Mouse (Mus musculus) cerebellum, adult 2 months (tissue): ENCODE measurements around the gene Tdgf1. TPM values are rescaled to one million over a fixed set of nuclear protein-coding genes. Genes with fewer than 3 reads are reported as not detected.
A peak's percentile ranks its signal among the peaks of the same experiment; 100 is the strongest.

Source experiments
- DNase-seq, 2 experiments: peaks; one replicate each; pipeline ENCODE4 v3.0.0; 2021
- H3K27ac ChIP-seq: fragments of 200-500 bp; 2 replicates; pipeline ENCODE4 v1.5.1; 2012; ENCODE audit warnings: low read length, control low read depth, inconsistent platforms; ENCODE audit not compliant: insufficient read depth
- H3K27me3 ChIP-seq: fragments of 200-500 bp; 2 replicates; pipeline ENCODE4 v1.6.1; 2012; ENCODE audit warnings: inconsistent platforms, mild to moderate bottlenecking, low read length, moderate library complexity; ENCODE audit not compliant: control insufficient read depth, insufficient read depth
- H3K4me1 ChIP-seq: fragments of 200-500 bp; 2 replicates; pipeline ENCODE4 v1.6.1; 2011; ENCODE audit warnings: low read length; ENCODE audit not compliant: control insufficient read depth, insufficient read depth
- H3K4me3 ChIP-seq: fragments of 200-500 bp; replicated peaks from 2 replicates; pipeline ENCODE3; 2011; ENCODE audit warnings: mild to moderate bottlenecking, low read depth, low read length, control low read depth; ENCODE audit not compliant: insufficient read depth
- CTCF ChIP-seq: fragments of 200-500 bp; IDR thresholded peaks from 2 replicates; pipeline ENCODE4 v1.5.1; 2011; ENCODE audit warnings: low read depth, mild to moderate bottlenecking, control low read depth, low read length, moderate library complexity, borderline replicate concordance; ENCODE audit not compliant: insufficient read depth
- POLR2A ChIP-seq: fragments of 200-500 bp; IDR thresholded peaks from 2 replicates; pipeline ENCODE4 v1.6.1; 2011; ENCODE audit warnings: low read length, control low read depth, borderline replicate concordance; ENCODE audit not compliant: insufficient read depth
- WGBS: fragments of 180-500 bp; shearing (Covaris S2); methylation state at CpG from one replicate; pipeline ENCODE4 v1.1.7; 2018; 5-methylcytosine and 5-hydroxymethylcytosine counted together
- polyA plus RNA-seq: library from polyadenylated mRNA; depleted of rRNA; stranded (reverse); fragments of >200 nt; gene quantifications from 2 replicates; pipeline ENCODE4 v1.2.3, GENCODE M21; 2012

Tdgf1 gene
- polyA plus RNA-seq, 1 experiment, result 7.2 TPM

DNA sequence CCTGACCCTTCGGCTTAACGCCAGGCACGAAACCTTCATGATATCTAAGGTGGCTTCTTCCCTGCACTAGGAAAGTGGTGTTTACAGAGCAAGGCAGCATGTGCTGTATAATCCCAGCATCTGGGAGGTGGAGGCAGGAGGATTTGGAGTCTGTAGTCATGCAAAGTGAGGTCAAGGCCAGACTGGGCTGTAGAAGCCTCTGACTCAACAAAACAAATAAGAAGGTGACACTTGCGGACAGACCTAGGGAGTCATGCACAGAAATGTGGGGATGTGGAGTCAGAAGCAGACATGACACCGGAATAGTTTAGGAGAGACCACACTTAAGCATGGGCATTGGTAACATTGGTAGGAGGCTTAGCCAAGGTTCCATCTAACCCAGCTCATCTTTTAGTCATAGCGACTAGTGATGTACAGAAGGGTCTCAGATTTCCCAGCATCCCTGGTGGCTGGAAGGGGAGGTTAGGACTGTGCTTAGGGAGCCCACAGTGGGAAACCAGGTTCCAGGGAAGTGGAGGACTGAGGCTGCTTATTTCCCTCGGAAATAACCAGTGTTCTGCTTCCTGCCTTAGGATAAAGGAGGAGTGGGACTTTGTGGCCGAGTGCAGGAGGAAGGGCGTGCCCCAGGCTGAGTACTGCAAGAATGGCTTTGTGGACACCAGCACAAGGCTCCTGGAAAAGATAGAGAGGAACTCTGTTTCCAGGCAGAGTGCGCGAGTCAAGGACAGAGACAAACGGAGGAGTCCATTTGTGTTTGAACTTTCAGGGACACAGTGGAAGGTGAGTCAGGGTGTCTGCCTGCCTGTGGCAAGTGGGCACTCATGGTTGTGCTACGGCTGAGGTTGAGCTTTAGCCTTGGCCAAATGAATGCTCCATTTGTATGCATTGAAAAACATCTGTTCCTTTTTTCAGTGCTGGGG lies 14.5 kb upstream of the Tdgf1 start:
- WGBS, result 85% methylated on average over 13 of the region's 13 CpGs
- H3K27ac ChIP-seq, result no peak overlapping the region
- H3K4me3 ChIP-seq, result no peak overlapping the region

DNA sequence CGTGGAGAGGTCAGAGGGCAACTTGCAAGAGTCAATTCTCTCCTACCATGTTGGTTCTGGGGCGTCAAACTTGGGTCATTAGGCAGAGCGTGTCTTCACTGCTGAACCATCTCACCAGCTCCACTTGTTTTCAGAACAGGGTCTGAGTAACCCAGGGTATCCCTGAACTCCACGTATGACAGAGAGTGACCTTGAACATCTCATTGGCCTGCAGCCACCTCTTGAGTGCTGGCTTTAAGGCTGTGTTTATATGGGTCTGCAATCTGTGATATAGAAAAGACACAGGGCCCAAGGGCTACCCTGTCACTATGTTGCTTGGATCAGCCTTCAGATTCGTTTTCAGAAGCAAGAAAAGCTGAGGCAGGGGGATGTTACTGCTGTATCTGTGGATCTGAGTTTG lies 13.7 kb upstream of the Tdgf1 start:
- WGBS, result 75% methylated on average over 5 of the region's 5 CpGs
- TF ChIP-seq POLR2A, result no peak
- no peak for TF ChIP-seq CTCF
- Histone ChIP-seq H3K27me3 (no peaks in the 10 kb centered on the region), H3K4me1 (no peaks in the 10 kb centered on the region), H3K4me3 (no peak overlapping the region), H3K27ac (no peak overlapping the region)
- no peak for DNase-seq

More for the DNA sequence above, 14.5 kb upstream of the Tdgf1 start:
- no peaks in the 10 kb centered on the region for H3K4me1 ChIP-seq
- no peak for DNase-seq
- H3K27me3 ChIP-seq, result no peaks in the 10 kb centered on the region
- TF ChIP-seq POLR2A (no peak), CTCF (no peak)

DNA sequence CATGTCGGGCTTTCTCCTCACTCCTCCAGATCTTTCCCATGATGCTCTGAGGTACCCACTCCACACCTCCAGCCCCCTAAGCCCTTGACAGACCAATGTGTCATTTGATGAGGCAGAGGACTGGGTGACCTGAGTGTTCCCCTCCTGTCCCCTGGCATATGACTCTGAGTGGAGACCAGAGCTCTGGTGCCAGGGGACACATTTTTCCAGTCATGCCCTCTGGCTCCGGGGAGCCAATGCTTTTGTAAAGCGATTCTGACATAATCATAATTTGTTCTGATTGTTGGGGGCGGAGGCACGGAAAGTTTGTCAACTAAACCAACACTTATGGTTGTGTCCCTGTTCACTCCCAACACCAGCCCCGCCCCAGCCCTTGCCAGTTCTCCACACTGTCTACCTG lies 10.0 kb upstream of the Tdgf1 start:
- 68% methylated on average over 6 of the region's 6 CpGs for WGBS
- no peak for DNase-seq
- Histone ChIP-seq H3K4me3 (no peak overlapping the region), H3K27ac (no peak overlapping the region), H3K27me3 (no peaks in the 10 kb centered on the region), H3K4me1 (0 out of 2 replicates have a peak, but pooled peaks cover 3% of the 10 kb centered on the region)
- TF ChIP-seq CTCF (no peak), POLR2A (no peak)

DNA sequence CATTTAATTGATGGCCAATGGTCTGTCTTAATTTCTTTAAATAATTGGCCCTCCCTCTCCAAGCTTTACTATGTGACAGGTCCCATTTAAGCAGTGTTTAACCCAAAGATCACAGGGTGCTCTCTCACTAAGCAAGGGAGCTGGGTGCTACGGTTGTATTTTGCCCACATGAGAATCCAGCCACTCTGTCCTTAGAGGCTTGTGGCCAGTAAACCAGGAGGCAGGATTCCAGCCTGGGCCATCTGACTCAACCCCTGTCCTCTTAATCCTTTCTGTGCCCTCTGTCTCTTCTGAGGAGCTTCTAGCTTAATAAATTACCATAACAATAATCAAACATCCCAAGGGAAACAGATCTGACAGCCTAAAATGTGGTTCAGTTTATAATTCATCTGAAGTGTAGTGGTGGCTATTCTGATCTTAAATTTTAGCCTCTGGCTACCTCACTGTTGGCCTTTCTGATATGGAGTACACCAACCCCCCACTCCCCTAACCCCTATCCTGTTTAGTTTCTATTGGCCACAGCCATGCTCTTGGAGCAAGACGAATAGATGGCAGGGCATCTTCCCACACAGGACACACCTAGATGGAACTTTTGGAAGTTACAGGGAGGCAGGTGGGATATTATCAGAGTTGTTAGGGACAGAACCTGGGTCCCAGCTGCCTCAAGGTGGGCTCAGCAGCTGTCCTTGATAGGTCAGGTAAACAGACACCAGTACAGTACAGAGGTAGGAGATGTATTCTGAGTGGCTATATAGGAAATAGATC lies 8.9 kb upstream of the Tdgf1 start:
- 0 out of 2 replicates have a peak, but pooled peaks cover 3% of the 10 kb centered on the region for H3K4me1 ChIP-seq
- H3K27me3 ChIP-seq, result no peaks in the 10 kb centered on the region
- H3K4me3 ChIP-seq, result no peak overlapping the region
- 45% methylated on average over 2 of the region's 2 CpGs for WGBS
- TF ChIP-seq CTCF (no peak), POLR2A (no peak)
- no peak overlapping the region for H3K27ac ChIP-seq
- DNase-seq, result no peak

DNA sequence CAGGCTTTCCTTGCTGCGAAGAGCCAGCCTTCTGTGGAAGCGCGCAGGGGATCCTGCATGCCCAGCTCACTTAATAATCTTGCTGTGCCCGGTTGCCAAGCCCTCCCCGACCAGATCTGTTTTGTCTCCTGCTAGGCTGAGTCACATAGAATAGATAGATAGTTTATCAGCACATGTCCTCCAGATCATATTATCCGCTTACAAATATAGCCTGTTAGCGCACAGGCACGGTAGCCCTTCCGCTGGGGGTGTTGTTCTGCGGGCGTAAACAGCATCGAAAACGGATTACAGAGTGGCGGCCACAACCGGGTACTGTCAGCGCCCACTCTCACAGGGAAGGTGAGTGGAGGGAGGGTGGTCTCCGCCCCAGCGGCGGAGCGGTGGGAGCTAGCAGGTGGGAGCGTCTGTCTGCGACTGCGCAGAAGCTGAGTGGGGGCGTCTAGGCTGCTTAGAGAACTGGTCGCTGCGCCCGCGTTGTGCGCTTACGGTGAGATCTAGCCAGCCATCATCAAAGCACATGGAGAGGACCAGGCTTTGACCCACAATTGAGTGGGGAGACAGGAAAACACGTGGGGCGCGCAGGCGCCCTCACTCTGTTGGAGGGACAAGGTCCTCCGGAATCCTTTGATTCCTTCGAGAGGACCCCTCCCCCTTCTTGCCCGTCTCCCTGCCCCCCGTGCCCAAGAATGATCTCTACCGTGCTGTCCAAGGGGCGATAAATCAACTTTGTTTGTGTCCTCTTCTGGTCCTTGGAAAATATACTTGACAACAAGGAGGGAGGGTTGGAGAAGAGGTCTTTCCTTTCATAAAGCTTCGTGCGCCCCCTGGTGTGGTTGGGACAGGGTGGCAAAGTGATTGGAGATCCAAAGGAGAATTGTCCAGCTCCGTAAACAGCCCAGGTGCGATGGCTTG lies 7.8 kb upstream of the Tdgf1 start:
- Histone ChIP-seq H3K27me3 (no peaks in the 10 kb centered on the region), H3K4me1 (0 out of 2 replicates have a peak, but pooled peaks cover 3% of the 10 kb centered on the region), H3K4me3 (peak overlapping the region; percentile 24), H3K27ac (no peak overlapping the region)
- WGBS, result 1% methylated on average over 44 of the region's 44 CpGs
- DNase-seq, result peak; percentile 21 to 36
- TF ChIP-seq POLR2A, result no peak
- TF ChIP-seq CTCF, result peak; percentile 26; the same call in 1 of the 2 replicates

DNA sequence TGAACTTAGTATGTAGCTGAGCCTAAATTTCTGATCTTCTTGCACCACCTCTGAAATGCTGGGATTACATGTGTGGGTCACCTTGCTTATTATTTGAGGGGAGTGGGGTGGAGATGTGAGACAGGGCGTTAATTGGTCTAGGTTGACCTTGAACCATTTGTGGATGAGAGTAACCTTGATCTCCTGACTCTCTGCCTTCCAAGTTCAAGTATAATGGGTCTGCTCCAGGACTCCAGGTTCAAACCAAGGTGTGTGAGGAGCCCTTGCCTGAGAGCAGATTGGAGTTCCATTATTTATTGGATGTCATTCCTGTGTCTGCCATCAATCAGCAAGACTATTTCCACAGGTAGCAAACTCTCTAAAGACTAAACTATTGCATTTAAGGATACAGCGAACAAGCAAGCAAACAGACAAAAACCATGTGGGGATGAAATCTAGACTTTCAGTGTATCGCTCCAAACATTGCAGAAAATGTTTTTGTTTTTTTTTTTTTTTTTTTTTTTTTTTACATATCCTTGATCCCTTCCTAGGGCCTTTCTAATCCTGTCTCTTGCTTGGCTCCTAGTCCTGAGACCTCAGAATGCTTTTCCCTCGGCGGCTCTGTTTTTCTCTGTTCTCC lies 7.1 kb upstream of the Tdgf1 start:
- no peaks in the 10 kb centered on the region for H3K27me3 ChIP-seq
- H3K4me1 ChIP-seq, result 0 out of 2 replicates have a peak, but pooled peaks cover 3% of the 10 kb centered on the region
- TF ChIP-seq CTCF, result no peak
- no peak for TF ChIP-seq POLR2A
- peak overlapping the region; percentile 24 for H3K4me3 ChIP-seq
- WGBS, result 48% methylated on average over 5 of the region's 5 CpGs
- DNase-seq, result no peak
- H3K27ac ChIP-seq, result no peak overlapping the region
